Mouse (Mus musculus) heart, embryonic 13.5 days (tissue): ENCODE measurements around the gene Arl3. TPM values are rescaled to one million over a fixed set of nuclear protein-coding genes. Genes with fewer than 3 reads are reported as not detected.

ENCODE experiments used
- ATAC-seq: fragments of 200-750 bp; cut with Nextera tagmentation; 2 replicates; pipeline ENCODE4 v1.8.0; 2017; ENCODE audit warnings: moderate TSS enrichment; ENCODE audit not compliant: insufficient number of reproducible peaks, low FRiP score, low TSS enrichment; ENCODE audit errors: extremely low read depth
- H3K27ac ChIP-seq: fragments of 300-500 bp; sonication (generic); replicated peaks from 2 replicates; pipeline ENCODE4 v1.5.1; 2015; ENCODE audit warnings: moderate library complexity, mild to moderate bottlenecking, inconsistent platforms
- H3K27me3 ChIP-seq: fragments of 300-500 bp; sonication (generic); replicated peaks from 2 replicates; pipeline ENCODE4 v1.6.1; 2015; ENCODE audit warnings: mild to moderate bottlenecking, inconsistent platforms
- H3K36me3 ChIP-seq: fragments of 300-500 bp; sonication (generic); 2 replicates; pipeline ENCODE4 v1.6.1; 2015; ENCODE audit warnings: mild to moderate bottlenecking, inconsistent platforms
- H3K4me1 ChIP-seq: fragments of 300-500 bp; sonication (generic); 2 replicates; pipeline ENCODE4 v1.6.1; 2015; ENCODE audit warnings: inconsistent platforms
- H3K4me2 ChIP-seq: fragments of 300-500 bp; sonication (generic); 2 replicates; pipeline ENCODE4 v1.6.1; 2015; ENCODE audit warnings: inconsistent platforms, mild to moderate bottlenecking, moderate library complexity
- H3K4me3 ChIP-seq: fragments of 300-500 bp; sonication (generic); 2 replicates; pipeline ENCODE4 v1.5.1; 2015; ENCODE audit warnings: moderate library complexity, mild to moderate bottlenecking, inconsistent platforms
- H3K9ac ChIP-seq: fragments of 300-500 bp; sonication (generic); 2 replicates; pipeline ENCODE4 v1.6.1; 2015; ENCODE audit warnings: inconsistent platforms, mild to moderate bottlenecking, moderate library complexity
- H3K9me3 ChIP-seq: fragments of 300-500 bp; sonication (generic); 2 replicates; pipeline ENCODE4 v1.6.1; 2016; ENCODE audit warnings: inconsistent platforms
- WGBS: fragments of 180-500 bp; shearing (Covaris S2); methylation state at CpG from one replicate; pipeline ENCODE4 v1.1.7; 2015; ENCODE audit warnings: mixed read lengths; 5-methylcytosine and 5-hydroxymethylcytosine counted together
- polyA plus RNA-seq: library from polyadenylated mRNA; unstranded; fragments of >200 nt; fragmentation: Nextera tagmentation; extraction: Ambion mirVana; gene quantifications from 2 replicates; pipeline ENCODE4 v1.2.1, GENCODE M21; 2015

The Arl3 gene
- polyA plus RNA-seq, 1 experiment from 2014 or later, result 82.1 TPM

- peak overlapping the region; percentile 46 for H3K4me2 ChIP-seq
- peak overlapping the region; percentile 0; the same call in 1 of the 2 replicates for H3K4me3 ChIP-seq
- H3K9ac ChIP-seq, result peak overlapping the region; percentile 80
- no peaks in the 10 kb centered on the region for H3K9me3 ChIP-seq
- peak overlapping the region; percentile 99 for H3K27ac ChIP-seq
- WGBS, result 8% methylated on average over 16 of the region's 16 CpGs
- H3K27me3 ChIP-seq, result no peaks in the 10 kb centered on the region
- peaks cover 74% of the 10 kb centered on the region for H3K4me1 ChIP-seq
- no peak for ATAC-seq
- no peaks in the 10 kb centered on the region for H3K36me3 ChIP-seq
Measured at GRCm38 (mm10) chr19:46531071-46532030, 41.6 kb downstream of the Arl3 start.

GRCm38 (mm10) chr19:46530449-46530990 is 42.5 kb downstream of the Arl3 start:
- Histone ChIP-seq H3K27me3 (no peaks in the 10 kb centered on the region), H3K9me3 (no peaks in the 10 kb centered on the region), H3K4me1 (peaks cover 83% of the 10 kb centered on the region), H3K4me2 (peak overlapping the region; percentile 46), H3K4me3 (no peak overlapping the region), H3K27ac (peak overlapping the region; percentile 99), H3K36me3 (no peaks in the 10 kb centered on the region), H3K9ac (peak overlapping the region; percentile 80)
- no peak for ATAC-seq
- 20% methylated on average over 8 of the region's 8 CpGs for WGBS

- WGBS, result 14% methylated on average over 13 of the region's 13 CpGs
- Histone ChIP-seq H3K4me1 (peaks cover 90% of the 10 kb centered on the region), H3K36me3 (no peaks in the 10 kb centered on the region), H3K27me3 (no peaks in the 10 kb centered on the region), H3K27ac (peak overlapping the region; percentile 99), H3K9ac (peak overlapping the region; percentile 80), H3K4me2 (peak overlapping the region; percentile 73), H3K9me3 (no peaks in the 10 kb centered on the region), H3K4me3 (peak overlapping the region; percentile 44; the same call in 1 of the 2 replicates)
- ATAC-seq, result no peak
Measured at GRCm38 (mm10) chr19:46529601-46530448, 43.2 kb downstream of the Arl3 start.

DNA sequence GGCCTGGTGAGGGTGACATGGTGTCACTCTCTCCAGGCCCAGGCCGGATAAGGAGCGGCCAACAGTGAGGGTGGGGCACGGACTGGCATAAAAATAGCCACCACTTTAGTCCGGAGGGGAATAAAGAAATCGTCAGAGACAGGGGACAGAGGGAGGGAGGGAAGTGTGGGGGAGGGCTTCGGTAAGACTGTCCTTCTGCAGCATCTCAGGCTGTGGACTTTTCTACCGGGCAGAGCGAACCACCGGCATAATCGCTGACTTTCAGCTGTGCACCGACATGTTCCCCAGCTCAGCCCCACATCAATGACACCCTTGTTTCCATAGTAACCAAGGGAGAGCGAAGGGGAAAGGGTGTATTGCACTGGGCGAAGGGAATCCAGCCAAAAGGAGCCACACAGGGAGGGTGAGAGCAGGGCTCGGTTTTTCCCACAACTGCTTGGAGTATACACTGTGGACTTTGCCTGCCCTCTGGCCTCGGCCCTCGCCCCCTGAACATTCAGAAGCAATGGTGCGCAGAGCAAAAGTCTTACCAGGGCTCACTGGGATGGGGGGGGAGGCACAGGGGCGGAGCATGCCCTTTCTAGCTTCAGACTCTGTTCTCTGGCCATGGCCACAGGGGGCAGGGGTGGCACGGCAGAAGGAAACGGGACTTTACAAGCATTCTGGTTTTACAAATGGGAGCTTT is 44.3 kb downstream of the Arl3 start:
- Histone ChIP-seq H3K9me3 (no peaks in the 10 kb centered on the region), H3K27me3 (no peaks in the 10 kb centered on the region), H3K4me3 (peak overlapping the region; percentile 44), H3K27ac (peak overlapping the region; percentile 99), H3K9ac (peak overlapping the region; percentile 80), H3K4me1 (peaks cover 98% of the 10 kb centered on the region), H3K36me3 (no peaks in the 10 kb centered on the region), H3K4me2 (peak overlapping the region; percentile 73)
- WGBS, result 2% methylated on average over 20 of the region's 20 CpGs
- peak; percentile 34; the same call in 1 of the 2 replicates for ATAC-seq

- Histone ChIP-seq H3K36me3 (no peaks in the 10 kb centered on the region), H3K4me1 (peaks cover 98% of the 10 kb centered on the region), H3K9ac (peak overlapping the region; percentile 64), H3K4me2 (peak overlapping the region; percentile 73), H3K27me3 (no peaks in the 10 kb centered on the region), H3K27ac (peak overlapping the region; percentile 99), H3K9me3 (no peaks in the 10 kb centered on the region), H3K4me3 (peak overlapping the region; percentile 44)
- 21% methylated on average over 17 of the region's 17 CpGs for WGBS
- ATAC-seq, result no peak
Measured at GRCm38 (mm10) chr19:46527632-46528528, 45.1 kb downstream of the Arl3 start.

- Histone ChIP-seq H3K4me3 (no peak overlapping the region), H3K4me2 (no peak overlapping the region), H3K27me3 (no peaks in the 10 kb centered on the region), H3K36me3 (no peaks in the 10 kb centered on the region), H3K9me3 (no peaks in the 10 kb centered on the region), H3K9ac (peak overlapping the region; percentile 28; the same call in 1 of the 2 replicates), H3K4me1 (peaks cover 94% of the 10 kb centered on the region), H3K27ac (peak overlapping the region; percentile 90; the same call in 1 of the 2 replicates)
- ATAC-seq, result no peak
- 51% methylated on average over 10 of the region's 10 CpGs for WGBS
Measured at GRCm38 (mm10) chr19:46525691-46526631, 47.0 kb downstream of the Arl3 start.

GRCm38 (mm10) chr19:46524601-46525321 is 48.2 kb downstream of the Arl3 start:
- ATAC-seq, result no peak
- peak overlapping the region; percentile 39 for H3K4me3 ChIP-seq
- WGBS, result 31% methylated on average over 14 of the region's 14 CpGs
- H3K27ac ChIP-seq, result peak overlapping the region; percentile 90
- H3K36me3 ChIP-seq, result no peaks in the 10 kb centered on the region
- H3K4me2 ChIP-seq, result peak overlapping the region; percentile 71
- H3K9me3 ChIP-seq, result no peaks in the 10 kb centered on the region
- peaks cover 86% of the 10 kb centered on the region for H3K4me1 ChIP-seq
- no peaks in the 10 kb centered on the region for H3K27me3 ChIP-seq
- H3K9ac ChIP-seq, result peak overlapping the region; percentile 78

DNA sequence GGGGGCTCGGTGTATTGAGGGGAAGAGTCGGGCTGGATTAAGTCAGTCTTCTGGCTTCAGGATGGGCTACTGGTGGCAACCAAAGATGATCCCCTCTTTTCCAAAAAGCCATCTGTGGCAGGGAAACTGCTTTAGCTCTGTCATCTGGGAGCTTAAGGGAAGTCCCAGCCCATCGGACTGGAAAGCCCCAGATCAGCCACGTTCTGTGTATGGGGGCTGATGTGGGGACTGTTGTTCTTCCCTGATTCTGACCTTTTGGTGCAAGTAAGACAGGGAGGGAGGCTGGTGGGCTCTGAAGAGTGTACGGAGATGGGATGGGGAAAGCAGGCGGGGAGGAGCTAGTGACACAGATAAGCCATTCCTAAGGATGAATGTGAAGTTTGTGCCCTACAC is 48.9 kb downstream of the Arl3 start:
- Histone ChIP-seq H3K27me3 (no peaks in the 10 kb centered on the region), H3K9ac (peak overlapping the region; percentile 78), H3K27ac (peak overlapping the region; percentile 90), H3K36me3 (no peaks in the 10 kb centered on the region), H3K4me2 (peak overlapping the region; percentile 71), H3K4me1 (peaks cover 86% of the 10 kb centered on the region), H3K9me3 (no peaks in the 10 kb centered on the region), H3K4me3 (peak overlapping the region; percentile 39)
- 6% methylated on average over 6 of the region's 6 CpGs for WGBS
- ATAC-seq, result no peak
